Mouse (Mus musculus) right cerebral cortex, postnatal 14 days (tissue): Measurements from ENCODE around the gene Wscd2.
A peak's percentile ranks its signal among the peaks of the same experiment; 100 is the strongest.
"Not testable (repeated sequence)": the region's sequence is repeated elsewhere in the genome, so short reads cannot be mapped to it uniquely, and the experiment has no call there.

Experiments
- DNase-seq: peaks from one replicate; pipeline ENCODE4 v3.0.0; 2022

Gene Wscd2

GRCm38 (mm10) chr5:113586458-113586849 lies 96.3 kb downstream of the Wscd2 start:
- DNase-seq = not testable (repeated sequence)

- no peak for DNase-seq
Measured at GRCm38 (mm10) chr5:113590010-113590640, 100.0 kb downstream of the Wscd2 start.

- no peak for DNase-seq
Measured at GRCm38 (mm10) chr5:113591166-113591565, 101.0 kb downstream of the Wscd2 start.

GRCm38 (mm10) chr5:113591751-113592230 lies 101.7 kb downstream of the Wscd2 start:
- peak; percentile 66 for DNase-seq

DNA sequence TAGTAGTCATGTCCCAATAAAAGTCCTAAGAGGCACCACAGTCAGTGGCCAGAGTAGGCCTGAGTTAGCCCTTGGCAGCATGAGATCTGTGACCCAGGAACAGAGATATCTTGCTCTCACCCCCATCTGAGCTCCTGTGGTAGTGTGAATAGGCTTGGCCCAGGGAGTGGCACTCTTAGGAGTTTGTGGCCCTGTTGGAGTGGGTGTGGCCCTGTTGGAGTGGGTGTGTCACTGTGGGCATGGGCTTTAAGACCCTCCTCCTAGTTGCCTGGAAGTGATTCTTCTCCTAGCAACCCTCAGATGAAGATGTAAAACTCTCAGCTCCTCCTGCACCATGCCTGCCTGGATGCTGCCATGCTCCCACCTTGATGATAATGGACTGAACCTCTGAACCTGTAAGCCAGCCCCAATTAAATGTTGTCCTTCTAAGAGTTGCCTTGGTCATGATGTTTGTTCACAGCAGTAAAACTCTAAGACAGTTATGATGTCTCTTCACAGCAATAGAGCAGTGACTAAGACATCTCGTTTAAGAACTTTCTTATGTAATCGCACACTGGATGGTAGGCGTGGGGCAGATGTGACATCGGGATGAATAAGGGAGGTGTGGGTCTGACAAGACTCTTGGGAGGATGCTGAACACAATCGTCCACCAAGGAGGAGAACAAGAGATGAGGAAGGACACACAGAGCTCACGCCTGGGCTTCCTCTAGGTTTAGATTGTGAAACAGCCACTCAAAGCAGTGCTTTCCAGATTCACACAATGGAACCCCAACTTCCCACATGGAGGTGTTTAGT lies 104.0 kb downstream of the Wscd2 start:
- DNase-seq = no peak

DNA sequence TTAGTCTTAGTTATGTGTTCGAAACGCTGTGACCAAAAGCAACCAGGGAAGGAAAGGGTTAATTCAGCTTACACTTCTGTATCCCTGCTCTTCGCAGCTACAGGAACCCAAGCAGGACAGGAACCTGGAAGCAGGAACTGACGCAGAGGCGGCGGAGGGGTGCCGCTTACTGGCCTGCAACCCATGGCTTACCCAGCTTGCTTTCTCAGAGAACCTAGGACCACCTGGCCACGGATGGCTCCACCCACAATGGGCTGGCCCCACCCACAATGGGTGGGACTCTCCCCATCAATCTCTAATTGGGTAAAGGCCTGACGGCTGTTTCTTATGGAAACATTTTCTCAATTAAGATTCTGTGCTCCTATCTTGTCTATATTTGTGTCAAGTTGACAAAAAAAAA lies 106.1 kb downstream of the Wscd2 start:
- DNase-seq = no peak

DNA sequence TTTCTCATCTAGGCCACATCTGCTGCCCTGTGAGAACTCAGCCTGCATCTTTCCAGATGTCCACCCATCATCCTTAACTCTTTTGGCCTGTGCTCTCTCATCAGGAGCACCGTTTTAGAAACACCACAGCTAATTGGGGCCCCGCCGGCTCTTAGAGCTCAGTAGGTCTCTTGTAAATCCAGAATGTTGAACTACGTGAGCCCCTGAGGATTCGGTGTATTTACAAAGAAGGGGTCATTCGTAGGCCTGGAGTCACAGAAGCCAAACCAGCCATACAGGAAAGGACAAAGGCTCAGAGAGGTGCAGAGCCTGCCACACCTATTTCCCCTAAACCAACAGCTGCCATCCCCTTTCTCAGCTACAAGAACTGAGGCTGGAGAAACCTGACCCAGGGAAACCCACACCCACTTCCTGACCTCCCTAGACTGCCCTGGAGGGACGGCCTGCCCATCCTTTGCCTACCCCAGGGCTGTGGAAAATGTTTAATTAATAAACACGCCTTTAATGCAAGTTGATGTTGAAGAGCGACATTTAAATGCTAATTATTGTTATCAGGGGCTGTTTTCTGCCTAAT lies 106.7 kb downstream of the Wscd2 start:
- DNase-seq = no peak

GRCm38 (mm10) chr5:113600181-113600580 lies 110.0 kb downstream of the Wscd2 start:
- DNase-seq = no peak

DNA sequence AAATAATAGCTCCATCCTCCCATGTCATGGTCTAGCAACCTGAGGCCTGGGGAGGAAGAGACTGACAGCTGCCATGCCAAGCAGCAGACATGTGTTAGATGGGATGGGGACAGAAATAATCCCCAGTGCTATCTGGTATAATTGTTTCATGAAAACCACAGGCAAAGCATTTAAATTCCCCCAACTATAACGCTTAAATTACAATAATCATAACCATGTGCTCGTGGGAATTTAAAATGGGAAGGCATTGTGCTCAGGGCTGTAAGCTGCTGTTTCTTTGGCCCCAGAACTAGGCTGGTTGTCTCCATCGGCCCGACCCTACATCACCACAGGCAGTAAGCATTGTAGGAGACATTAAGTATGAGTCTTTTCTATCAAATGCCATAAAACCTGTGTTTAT lies 110.7 kb downstream of the Wscd2 start:
- DNase-seq = no peak

DNA sequence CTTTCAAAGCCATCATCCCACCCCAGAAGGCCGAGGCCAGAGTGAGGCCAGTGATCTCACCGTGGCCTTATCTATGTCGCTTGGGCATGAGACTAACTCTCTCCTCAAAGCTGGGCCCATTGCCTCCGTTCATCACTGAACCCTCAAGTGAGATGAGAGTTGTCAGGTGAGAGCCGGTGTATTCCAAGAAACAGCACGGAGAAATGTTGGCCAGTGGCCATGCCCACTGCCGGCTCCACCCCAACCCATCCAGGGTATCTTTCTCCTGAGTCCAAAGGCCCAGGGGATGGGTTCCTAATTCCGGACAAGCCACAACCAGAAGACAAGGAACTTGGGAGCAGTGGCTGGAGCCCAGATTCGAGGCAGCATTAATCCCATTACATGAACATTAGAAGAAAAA lies 113.3 kb downstream of the Wscd2 start:
- no peak for DNase-seq

DNA sequence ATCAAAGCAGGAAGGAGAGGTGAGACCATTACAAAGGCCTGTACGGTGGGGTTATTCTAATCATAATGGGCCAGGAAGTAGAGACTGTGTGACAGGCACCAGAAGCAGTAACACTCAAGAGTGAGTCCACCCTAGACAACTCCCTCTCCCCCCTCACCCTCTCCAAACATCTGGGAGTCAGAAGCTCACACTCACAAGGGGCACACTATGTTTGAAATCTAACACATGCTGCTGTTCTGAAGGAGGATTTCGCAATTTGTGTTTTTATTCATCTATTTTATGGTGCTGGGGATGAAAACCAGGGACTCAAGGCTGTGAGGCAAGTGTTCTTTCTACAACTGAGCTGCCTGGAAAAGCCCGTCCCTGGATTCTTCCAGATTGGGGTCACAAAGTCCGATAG lies 114.6 kb downstream of the Wscd2 start:
- no peak for DNase-seq

GRCm38 (mm10) chr5:113606121-113606520 lies 116.0 kb downstream of the Wscd2 start:
- DNase-seq = no peak

GRCm38 (mm10) chr5:113606961-113607785 lies 117.0 kb downstream of the Wscd2 start:
- no peak for DNase-seq

DNA sequence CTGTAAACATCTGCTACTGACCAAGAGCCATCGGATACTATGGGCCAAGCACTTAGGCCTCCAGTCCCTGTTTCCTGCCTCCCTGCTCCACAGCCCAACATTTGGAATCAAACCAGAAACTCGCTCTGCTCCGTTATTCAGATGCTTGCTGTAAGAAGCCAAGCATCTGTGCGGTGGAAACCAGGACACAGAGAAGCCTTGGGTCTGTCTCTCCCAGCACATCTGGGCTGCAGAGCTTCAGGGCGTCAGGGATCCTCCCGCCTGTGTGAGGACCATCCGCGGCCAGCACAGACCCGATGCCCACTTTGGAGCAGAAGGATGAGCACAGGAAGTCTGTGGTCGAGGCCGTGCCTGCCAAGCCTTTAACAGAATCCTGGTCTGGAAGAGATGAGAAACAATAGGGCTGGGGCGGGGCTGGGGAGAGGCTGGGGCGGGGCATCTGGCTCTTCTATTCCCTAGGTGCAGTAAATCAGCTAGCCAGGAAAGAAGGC lies 117.9 kb downstream of the Wscd2 start:
- no peak for DNase-seq

DNA sequence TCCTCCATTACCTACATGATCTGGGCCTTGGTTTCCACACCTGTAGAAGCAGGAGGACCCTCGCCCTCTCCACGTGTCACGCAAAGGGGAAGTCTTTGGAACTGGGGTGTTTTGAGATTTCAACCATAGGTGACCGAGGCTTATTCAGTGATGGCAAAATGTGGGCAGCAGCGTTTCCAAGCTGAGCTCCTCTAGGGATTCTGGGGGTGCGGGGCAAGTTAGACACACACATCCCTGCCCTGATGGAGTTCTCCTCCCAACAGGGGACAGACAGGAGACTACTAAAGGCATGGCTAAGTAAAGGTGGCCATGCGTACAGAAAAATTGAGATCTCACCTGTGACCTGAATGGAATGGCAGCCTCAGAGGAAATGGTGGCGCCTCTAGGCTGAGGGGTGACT lies 118.4 kb downstream of the Wscd2 start:
- no peak for DNase-seq

DNA sequence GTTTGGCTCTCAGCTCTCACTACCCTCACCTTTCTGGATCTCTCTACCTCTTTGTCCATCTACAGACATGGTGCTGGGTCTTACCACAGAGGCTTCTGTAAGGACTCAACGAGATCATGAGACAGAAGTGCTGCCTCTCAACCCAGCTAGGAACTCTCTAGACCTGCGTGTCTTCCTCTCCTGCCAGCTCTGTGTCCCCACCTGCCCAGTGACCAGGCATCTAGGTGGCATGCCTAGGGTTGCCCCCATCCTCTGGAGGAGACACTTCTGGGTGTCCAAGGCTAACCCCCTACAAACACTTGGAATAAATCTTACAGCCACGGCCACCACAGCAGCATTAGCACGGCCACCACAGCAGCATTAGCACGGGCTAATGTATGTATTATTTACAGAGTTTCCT lies 119.8 kb downstream of the Wscd2 start:
- DNase-seq = no peak

GRCm38 (mm10) chr5:113610490-113610889 lies 120.4 kb downstream of the Wscd2 start:
- DNase-seq = no peak

DNA sequence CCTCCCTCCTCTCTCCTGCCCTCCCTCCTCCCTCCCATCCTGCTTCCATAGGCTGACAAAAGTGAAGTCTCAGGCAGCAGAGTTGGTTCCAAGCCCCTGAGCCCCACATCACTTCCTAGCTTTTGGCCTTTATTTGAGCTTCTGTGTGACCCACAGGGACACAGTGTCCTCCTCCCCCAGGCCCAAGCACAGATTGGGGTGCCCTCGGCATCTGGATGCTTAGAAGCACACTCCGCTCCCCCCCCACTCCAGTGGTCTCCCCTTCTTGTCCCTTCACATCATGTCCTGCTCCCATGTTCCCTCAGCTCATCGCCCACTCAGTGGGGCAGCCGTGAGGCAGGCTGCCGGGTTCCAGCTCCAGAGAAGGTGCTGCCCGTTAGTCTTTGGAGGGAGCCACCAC lies 121.0 kb downstream of the Wscd2 start:
- DNase-seq = no peak

GRCm38 (mm10) chr5:113611771-113612233 lies 121.7 kb downstream of the Wscd2 start:
- no peak for DNase-seq

DNA sequence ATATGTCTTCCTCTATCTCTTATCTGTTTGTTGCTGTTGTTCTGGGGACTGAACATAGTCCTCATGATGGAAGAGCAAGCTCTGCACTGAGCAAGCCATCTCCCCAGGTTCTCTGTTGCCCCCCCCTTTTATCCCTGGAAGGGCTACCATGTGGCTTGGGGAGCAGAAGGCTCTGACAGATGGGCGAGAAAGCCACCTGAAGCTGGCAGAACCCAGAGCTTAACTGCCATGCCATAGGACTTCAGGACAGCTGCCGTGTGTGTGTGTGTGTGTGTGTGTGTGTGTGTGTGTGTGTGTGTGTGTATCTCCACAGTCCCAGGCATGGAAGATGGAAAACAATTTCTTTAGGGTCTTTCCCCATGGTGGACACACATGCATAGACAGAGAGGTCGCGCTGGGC lies 128.6 kb downstream of the Wscd2 start:
- no peak for DNase-seq

DNA sequence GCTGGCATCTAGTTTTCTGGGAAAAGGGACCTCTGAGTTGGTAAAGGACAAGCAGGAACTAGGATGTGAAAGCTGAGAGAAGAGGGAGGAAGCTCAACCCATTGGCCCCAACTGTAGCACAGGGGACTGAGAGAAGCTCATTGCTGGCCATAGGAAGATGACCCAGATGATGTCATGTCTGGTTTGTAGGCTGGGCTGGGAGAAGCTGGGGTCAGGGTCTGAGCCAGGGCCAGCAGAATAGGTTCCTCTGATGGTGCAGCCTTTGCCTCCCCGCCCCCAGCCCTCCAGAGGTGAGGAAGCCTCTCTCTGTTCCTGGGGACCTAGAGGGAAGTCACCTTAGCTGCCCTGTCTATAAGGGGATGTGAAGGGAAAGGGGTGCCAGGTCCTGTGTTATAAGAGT lies 129.0 kb downstream of the Wscd2 start:
- DNase-seq = no peak

GRCm38 (mm10) chr5:113620130-113620716 lies 130.1 kb downstream of the Wscd2 start:
- no peak for DNase-seq

DNA sequence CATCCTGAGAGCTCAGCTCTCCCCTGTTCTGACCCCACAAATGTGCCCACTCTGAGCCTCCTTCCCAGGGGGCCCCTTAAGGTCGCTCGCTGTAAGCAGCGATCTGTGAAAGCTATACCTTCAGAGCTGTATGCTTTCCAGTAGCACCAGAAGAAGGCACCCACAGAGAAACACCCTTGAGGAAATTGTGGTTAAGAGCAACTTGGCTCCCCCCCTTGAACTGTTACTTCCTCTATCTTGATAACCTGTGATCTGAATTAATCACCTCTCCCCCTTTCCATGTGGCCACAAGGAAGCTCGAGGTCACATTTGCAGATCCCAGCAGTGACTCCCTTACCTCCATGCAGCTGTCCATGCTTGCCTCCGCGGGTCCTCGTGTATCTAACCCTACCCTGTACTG lies 130.9 kb downstream of the Wscd2 start:
- DNase-seq = no peak
